Mouse (Mus musculus) heart, embryonic 15.5 days (tissue): ENCODE measurements around the gene Smim24. TPM values are rescaled to one million over a fixed set of nuclear protein-coding genes. Genes with fewer than 3 reads are reported as not detected.

Experiments used
- ATAC-seq: fragments of 200-750 bp; cut with Nextera tagmentation; replicated peaks from 2 replicates; pipeline ENCODE4 v1.8.0; 2017; ENCODE audit warnings: low read depth, moderate TSS enrichment; ENCODE audit not compliant: insufficient number of reproducible peaks, insufficient read depth, low FRiP score
- H3K27ac ChIP-seq: fragments of 300-500 bp; sonication (generic); 2 replicates; pipeline ENCODE4 v1.5.1; 2015; ENCODE audit warnings: mild to moderate bottlenecking, inconsistent platforms
- H3K27me3 ChIP-seq: fragments of 300-500 bp; sonication (generic); 2 replicates; pipeline ENCODE4 v1.6.1; 2015; ENCODE audit warnings: inconsistent platforms
- H3K36me3 ChIP-seq: fragments of 300-500 bp; sonication (generic); 2 replicates; pipeline ENCODE4 v1.6.1; 2015; ENCODE audit warnings: mild to moderate bottlenecking, inconsistent platforms
- H3K4me1 ChIP-seq: fragments of 300-500 bp; sonication (generic); replicated peaks from 2 replicates; pipeline ENCODE4 v1.6.1; 2015; ENCODE audit warnings: inconsistent platforms
- H3K4me2 ChIP-seq: fragments of 300-500 bp; sonication (generic); 2 replicates; pipeline ENCODE4 v1.6.1; 2015; ENCODE audit warnings: inconsistent platforms, mild to moderate bottlenecking, moderate library complexity
- H3K4me3 ChIP-seq: fragments of 300-500 bp; sonication (generic); 2 replicates; pipeline ENCODE4 v1.5.1; 2015; ENCODE audit warnings: mild to moderate bottlenecking, inconsistent platforms
- H3K9ac ChIP-seq: fragments of 300-500 bp; sonication (generic); 2 replicates; pipeline ENCODE4 v1.6.1; 2015; ENCODE audit warnings: mild to moderate bottlenecking, inconsistent platforms
- H3K9me3 ChIP-seq: fragments of 300-500 bp; sonication (generic); replicated peaks from 2 replicates; pipeline ENCODE4 v1.6.1; 2016; ENCODE audit warnings: inconsistent platforms
- WGBS: fragments of 180-500 bp; shearing (Covaris S2); methylation state at CpG from one replicate; pipeline ENCODE4 v1.1.7; 2015; ENCODE audit warnings: mixed read lengths; 5-methylcytosine and 5-hydroxymethylcytosine counted together
- polyA plus RNA-seq: library from polyadenylated mRNA; unstranded; fragments of >200 nt; fragmentation: Nextera tagmentation; extraction: Ambion mirVana; gene quantifications from 2 replicates; pipeline ENCODE4 v1.2.1, GENCODE M21; 2015

Gene Smim24
- polyA plus RNA-seq, 1 experiment from 2014 or later = 4.1 TPM

DNA sequence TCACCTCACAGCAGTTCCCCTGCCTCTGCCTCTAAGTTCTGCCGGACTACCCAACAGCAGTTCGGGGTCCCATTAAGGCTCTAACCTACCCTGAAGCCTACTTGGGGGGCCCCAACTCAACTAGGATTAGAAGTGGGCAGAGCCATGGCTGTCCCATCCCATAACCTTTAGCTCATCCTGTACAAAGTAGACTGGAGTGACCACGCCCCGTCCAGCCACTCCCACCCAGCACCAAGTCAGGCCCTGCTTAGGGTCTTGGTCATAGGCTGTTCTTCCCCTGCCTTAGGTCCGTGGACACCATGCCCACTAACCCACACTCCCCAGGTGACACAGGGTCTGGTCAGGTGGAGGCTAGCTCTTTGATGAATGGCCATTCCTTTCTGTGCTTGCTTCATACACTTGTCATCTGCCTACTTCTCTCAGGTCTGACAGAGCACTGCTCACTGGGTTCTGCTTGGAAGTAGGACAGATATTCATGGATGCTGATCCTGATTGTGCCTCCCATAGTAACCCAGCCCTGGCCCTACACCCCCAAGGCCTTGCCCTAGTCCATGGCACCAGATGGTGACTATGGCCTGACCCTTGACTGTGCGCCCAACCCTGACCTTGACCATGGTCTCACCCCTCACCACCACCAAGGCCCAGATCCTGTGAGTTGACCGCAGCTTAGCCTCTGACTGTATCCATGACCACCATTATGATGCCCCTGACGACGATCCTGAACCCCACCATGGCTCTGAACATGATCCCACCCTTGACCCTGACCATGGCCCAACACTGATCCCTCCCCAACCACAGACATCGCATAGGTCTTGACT is 26.5 kb downstream of the Smim24 start:
- Histone ChIP-seq H3K36me3 (peaks cover 7% of the 10 kb centered on the region; the same call in 1 of the 2 replicates), H3K27ac (no peak overlapping the region), H3K4me1 (peaks cover 78% of the 10 kb centered on the region), H3K9me3 (no peaks in the 10 kb centered on the region), H3K9ac (no peak overlapping the region), H3K4me3 (no peak overlapping the region), H3K27me3 (no peaks in the 10 kb centered on the region), H3K4me2 (no peak overlapping the region)
- ATAC-seq = no peak
- WGBS = 92% methylated on average over 10 of the region's 10 CpGs

DNA sequence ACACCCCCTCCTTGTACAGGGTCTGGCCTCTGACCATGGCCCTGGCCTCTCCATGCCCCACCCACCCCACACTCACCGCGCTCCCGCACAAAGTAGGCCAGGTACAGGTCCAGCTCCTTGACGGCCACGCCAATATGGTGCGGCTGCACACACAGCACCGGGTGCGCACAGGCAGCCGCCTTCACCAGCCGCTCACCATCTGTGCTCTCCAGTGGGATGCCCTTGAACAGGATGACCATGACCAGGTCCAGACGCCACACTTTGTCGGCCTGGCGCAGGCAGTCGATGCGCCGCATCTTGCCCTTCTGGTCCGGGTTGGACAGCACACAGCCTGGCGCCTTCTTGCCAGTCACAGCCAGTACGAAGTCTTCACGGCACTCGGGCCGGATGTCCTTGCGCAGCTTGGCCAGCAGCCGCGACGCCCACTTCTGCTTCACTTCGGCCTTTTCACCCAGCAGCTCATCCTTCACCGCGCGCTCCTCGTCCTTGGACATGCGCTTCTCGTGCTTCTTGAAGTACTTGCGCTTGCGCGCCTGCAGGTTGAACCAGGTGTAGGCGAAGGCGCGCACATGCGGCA is 27.4 kb downstream of the Smim24 start:
- no peak for ATAC-seq
- Histone ChIP-seq H3K9ac (no peak overlapping the region), H3K4me3 (no peak overlapping the region), H3K9me3 (no peaks in the 10 kb centered on the region), H3K4me1 (peaks cover 78% of the 10 kb centered on the region), H3K36me3 (peaks cover 7% of the 10 kb centered on the region; the same call in 1 of the 2 replicates), H3K4me2 (no peak overlapping the region), H3K27me3 (no peaks in the 10 kb centered on the region), H3K27ac (no peak overlapping the region)
- WGBS = 84% methylated on average over 40 of the region's 40 CpGs

GRCm38 (mm10) chr10:81421041-81421796 is 28.4 kb downstream of the Smim24 start:
- Histone ChIP-seq H3K4me1 (peaks cover 76% of the 10 kb centered on the region), H3K27me3 (no peaks in the 10 kb centered on the region), H3K4me2 (no peak overlapping the region), H3K9me3 (no peaks in the 10 kb centered on the region), H3K4me3 (no peak overlapping the region), H3K36me3 (peaks cover 7% of the 10 kb centered on the region; the same call in 1 of the 2 replicates), H3K27ac (no peak overlapping the region), H3K9ac (no peak overlapping the region)
- ATAC-seq = no peak
- 83% methylated on average over 4 of the region's 4 CpGs for WGBS

- Histone ChIP-seq H3K36me3 (peaks cover 7% of the 10 kb centered on the region; the same call in 1 of the 2 replicates), H3K4me1 (peaks cover 75% of the 10 kb centered on the region), H3K9me3 (no peaks in the 10 kb centered on the region), H3K4me2 (no peak overlapping the region), H3K27me3 (no peaks in the 10 kb centered on the region), H3K27ac (no peak overlapping the region), H3K9ac (no peak overlapping the region), H3K4me3 (no peak overlapping the region)
- no peak for ATAC-seq
- WGBS = 74% methylated on average over 5 of the region's 5 CpGs
Observed at GRCm38 (mm10) chr10:81421797-81422100, 28.9 kb downstream of the Smim24 start.

- H3K27ac ChIP-seq = no peak overlapping the region
- peaks cover 7% of the 10 kb centered on the region; the same call in 1 of the 2 replicates for H3K36me3 ChIP-seq
- WGBS = 73% methylated on average over 6 of the region's 6 CpGs
- H3K9ac ChIP-seq = no peak overlapping the region
- H3K27me3 ChIP-seq = no peaks in the 10 kb centered on the region
- H3K4me2 ChIP-seq = no peak overlapping the region
- no peak overlapping the region for H3K4me3 ChIP-seq
- no peak for ATAC-seq
- no peaks in the 10 kb centered on the region for H3K9me3 ChIP-seq
- H3K4me1 ChIP-seq = peaks cover 72% of the 10 kb centered on the region
Observed at GRCm38 (mm10) chr10:81422191-81422590, 29.3 kb downstream of the Smim24 start.

DNA sequence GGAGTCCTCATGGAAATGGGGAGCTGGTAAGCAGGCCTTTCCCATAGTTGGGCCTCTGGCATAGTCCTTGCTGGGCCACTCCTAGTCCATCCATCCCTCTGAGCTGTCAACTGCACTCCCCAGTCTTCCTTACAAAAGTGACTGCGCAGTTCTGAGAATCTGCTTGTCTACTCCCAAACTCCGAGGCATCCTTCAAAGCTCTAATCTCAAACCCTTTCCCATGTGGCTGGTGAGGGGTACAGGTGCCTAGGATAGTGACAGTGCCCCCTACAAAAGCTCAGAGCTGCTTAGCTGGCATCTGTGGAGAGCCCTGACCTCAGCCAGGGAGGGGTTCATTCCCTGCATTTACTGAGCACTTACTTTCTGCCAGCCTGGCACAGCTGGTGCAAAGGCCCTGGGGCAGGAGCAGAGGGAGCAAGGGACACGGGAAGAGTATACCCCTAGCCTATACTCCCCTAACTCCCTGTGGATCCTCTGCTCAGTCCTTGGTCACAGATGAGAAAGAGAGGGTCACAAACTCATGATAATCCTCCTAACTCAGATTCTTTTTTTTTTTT is 29.9 kb downstream of the Smim24 start:
- ATAC-seq = no peak
- peaks cover 7% of the 10 kb centered on the region; the same call in 1 of the 2 replicates for H3K36me3 ChIP-seq
- no peaks in the 10 kb centered on the region for H3K27me3 ChIP-seq
- 79% methylated on average over 3 of the region's 3 CpGs for WGBS
- H3K27ac ChIP-seq = no peak overlapping the region
- H3K4me2 ChIP-seq = no peak overlapping the region
- no peak overlapping the region for H3K4me3 ChIP-seq
- peaks cover 70% of the 10 kb centered on the region for H3K4me1 ChIP-seq
- no peak overlapping the region for H3K9ac ChIP-seq
- no peaks in the 10 kb centered on the region for H3K9me3 ChIP-seq

GRCm38 (mm10) chr10:81423476-81424245 is 30.8 kb downstream of the Smim24 start:
- Histone ChIP-seq H3K36me3 (peaks cover 7% of the 10 kb centered on the region; the same call in 1 of the 2 replicates), H3K4me1 (peaks cover 61% of the 10 kb centered on the region), H3K27ac (peak overlapping the region; percentile 77), H3K4me3 (peak overlapping the region; percentile 87; the same call in 1 of the 2 replicates), H3K9me3 (no peaks in the 10 kb centered on the region), H3K27me3 (no peaks in the 10 kb centered on the region), H3K9ac (peak overlapping the region; percentile 37; the same call in 1 of the 2 replicates), H3K4me2 (peak overlapping the region; percentile 93)
- ATAC-seq = no peak
- WGBS = 63% methylated on average over 4 of the region's 4 CpGs

DNA sequence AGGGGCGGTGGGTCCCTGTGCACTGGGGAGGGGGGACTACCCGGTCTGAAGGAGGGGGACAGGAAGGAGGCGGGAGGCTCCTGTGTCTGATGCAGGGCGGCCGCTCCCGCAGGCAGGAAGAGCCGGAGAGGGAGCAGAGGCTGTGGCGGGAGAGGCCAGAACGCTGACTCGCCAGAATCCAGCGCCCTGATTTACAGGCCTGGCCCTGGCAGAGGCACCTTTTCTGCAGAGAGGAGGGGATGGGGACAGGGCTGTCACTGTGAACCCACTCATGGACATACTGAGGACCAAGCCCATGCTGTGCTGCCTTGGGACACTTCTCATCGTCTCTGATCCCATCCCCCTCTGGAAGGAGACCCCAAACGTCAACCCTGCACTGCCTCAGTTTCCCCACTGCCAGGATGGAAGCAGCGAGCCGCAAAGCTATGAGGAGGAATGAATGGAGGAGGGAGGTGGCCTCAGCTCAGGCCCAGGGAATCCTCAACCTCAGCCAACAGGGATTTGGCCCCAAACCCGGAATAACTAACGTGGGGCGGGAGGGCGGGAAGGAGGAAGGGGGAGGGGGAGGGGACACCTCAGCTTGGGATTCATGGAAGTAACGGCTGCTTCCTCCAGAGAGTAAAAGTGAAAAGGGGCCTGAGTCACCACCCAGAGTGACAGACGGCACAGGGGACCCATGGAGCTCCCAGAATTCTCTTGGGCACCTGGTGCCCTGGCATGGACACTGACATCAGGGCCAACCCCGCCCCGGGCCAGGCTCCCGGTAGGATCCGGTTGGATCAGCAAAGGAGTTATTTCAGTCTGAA is 31.6 kb downstream of the Smim24 start:
- Histone ChIP-seq H3K4me2 (peak overlapping the region; percentile 93), H3K4me1 (peaks cover 58% of the 10 kb centered on the region), H3K27ac (peak overlapping the region; percentile 77), H3K9ac (peak overlapping the region; percentile 91), H3K36me3 (peaks cover 7% of the 10 kb centered on the region; the same call in 1 of the 2 replicates), H3K4me3 (peak overlapping the region; percentile 87), H3K27me3 (no peaks in the 10 kb centered on the region), H3K9me3 (no peaks in the 10 kb centered on the region)
- WGBS = 9% methylated on average over 25 of the region's 25 CpGs
- ATAC-seq = peak; percentile 18; the same call in 1 of the 2 replicates

GRCm38 (mm10) chr10:81425236-81425850 is 32.5 kb downstream of the Smim24 start:
- Histone ChIP-seq H3K36me3 (peaks cover 4% of the 10 kb centered on the region; the same call in 1 of the 2 replicates), H3K9me3 (no peaks in the 10 kb centered on the region), H3K4me3 (peak overlapping the region; percentile 87), H3K4me2 (peak overlapping the region; percentile 93), H3K27ac (peak overlapping the region; percentile 77), H3K9ac (peak overlapping the region; percentile 91), H3K27me3 (no peaks in the 10 kb centered on the region), H3K4me1 (peaks cover 58% of the 10 kb centered on the region)
- WGBS = 27% methylated on average over 10 of the region's 10 CpGs
- ATAC-seq = no peak
